Mouse (Mus musculus) liver, adult 2 months (tissue): Measurements from ENCODE around the gene Chrm1.

ENCODE experiments used
- CTCF ChIP-seq: fragments of 200-500 bp; IDR thresholded peaks from 2 replicates; pipeline ENCODE4 v1.5.1; 2011; ENCODE audit warnings: low read depth, low read length, control low read depth
- POLR2A ChIP-seq: fragments of 200-500 bp; IDR thresholded peaks from 2 replicates; pipeline ENCODE4 v1.6.1; 2011; ENCODE audit warnings: low read length, control low read depth; ENCODE audit not compliant: insufficient read depth; ENCODE audit errors: extremely low read depth

DNA sequence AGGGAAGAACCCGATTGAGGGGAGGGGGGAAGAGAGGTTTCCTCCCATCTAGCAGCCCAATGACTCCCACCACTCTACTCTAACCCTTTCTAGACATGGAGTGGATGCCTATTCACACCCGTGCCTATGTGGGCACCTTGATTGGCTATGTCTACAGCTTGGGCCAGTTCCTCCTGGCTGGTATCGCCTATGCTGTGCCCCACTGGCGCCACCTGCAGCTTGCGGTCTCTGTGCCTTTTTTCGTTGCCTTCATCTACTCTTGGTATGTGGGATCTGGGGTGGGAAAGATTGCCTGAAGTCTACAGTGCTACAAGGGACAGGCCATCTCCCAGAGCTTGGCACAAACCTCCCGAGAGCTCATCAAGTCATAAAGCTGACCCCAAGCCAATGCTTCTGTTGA lies 42.5 kb upstream of the Chrm1 start:
- TF ChIP-seq CTCF (no peak), POLR2A (no peak)
